Mouse (Mus musculus): Measurements from ENCODE around the gene Pbdc1. TPM values are rescaled to one million over a fixed set of nuclear protein-coding genes. Genes with fewer than 3 reads are reported as not detected.
A peak's percentile ranks its signal among the peaks of the same experiment; 100 is the strongest.
"Not testable (repeated sequence)": the region's sequence is repeated elsewhere in the genome, so short reads cannot be mapped to it uniquely, and the experiment has no call there.

Pbdc1 gene
- polyA plus RNA-seq, 1 experiment from 2014 or later: 61.0 TPM

GRCm38 (mm10) chrX:105114994-105115393 lies 35.4 kb downstream of the Pbdc1 start:
- ATAC-seq (ENCODE audit: low FRiP score): no peak
- peaks cover 8% of the 10 kb centered on the region for H3K27me3 ChIP-seq (ENCODE audit: control insufficient read depth, insufficient read depth, low read length)

GRCm38 (mm10) chrX:105120275-105121226 lies 41.0 kb downstream of the Pbdc1 start, which contains the start of gene Magee1:
Magee1 (plus strand) TSS chrX:105120378.
- Histone ChIP-seq H3K27me3 (ENCODE audit: control insufficient read depth, insufficient read depth, low read length) (peaks cover 23% of the 10 kb centered on the region), H3K4me2 (replicated peaks; ENCODE audit: low read depth, low read length) (peak within 1 kb of the TSS; percentile 74), H3K36me3 (ENCODE audit: control insufficient read depth, insufficient read depth, low read length) (no peaks in the 10 kb centered on the region), H3K9me3 (ENCODE audit: control insufficient read depth, low read length) (no peaks in the 10 kb centered on the region), H3K9ac (ENCODE audit: low read depth, low read length) (peak within 1 kb of the TSS; percentile 66), H3K4me3 (ENCODE audit: low read depth, low read length) (peak within 1 kb of the TSS; percentile 58), H3K27ac (ENCODE audit: low read depth, low read length) (peak within 1 kb of the TSS; percentile 17; the same call in 1 of the 2 replicates), H3K4me1 (replicated peaks; ENCODE audit: control insufficient read depth, insufficient read depth, low read length) (no peaks in the 10 kb centered on the region)
- ATAC-seq (ENCODE audit: low FRiP score): peak; percentile 78
- peak; percentile 79 for DNase-seq (ENCODE audit: low spot score)
- WGBS: 13% methylated on average over 59 of the region's 65 CpGs

More at GRCm38 (mm10) chrX:105114994-105115393, 35.4 kb downstream of the Pbdc1 start:
- Histone ChIP-seq H3K4me3 (ENCODE audit: low read depth, low read length) (no peak overlapping the region), H3K9ac (ENCODE audit: low read depth, low read length) (no peak overlapping the region), H3K9me3 (ENCODE audit: control insufficient read depth, low read length) (no peaks in the 10 kb centered on the region), H3K4me1 (replicated peaks; ENCODE audit: control insufficient read depth, insufficient read depth, low read length) (no peaks in the 10 kb centered on the region), H3K36me3 (ENCODE audit: control insufficient read depth, insufficient read depth, low read length) (no peaks in the 10 kb centered on the region), H3K4me2 (replicated peaks; ENCODE audit: low read depth, low read length) (no peak overlapping the region), H3K27ac (ENCODE audit: low read depth, low read length) (no peak overlapping the region)
- no peak for DNase-seq (ENCODE audit: low spot score)
- 81% methylated on average over 2 of the region's 2 CpGs for WGBS

- no peak overlapping the region for H3K27ac ChIP-seq (ENCODE audit: low read depth, low read length)
- H3K27me3 ChIP-seq (ENCODE audit: control insufficient read depth, insufficient read depth, low read length): peaks cover 23% of the 10 kb centered on the region
- WGBS: 20% methylated on average over 35 of the region's 38 CpGs
- H3K9ac ChIP-seq (ENCODE audit: low read depth, low read length): peak overlapping the region; percentile 66
- no peaks in the 10 kb centered on the region for H3K36me3 ChIP-seq (ENCODE audit: control insufficient read depth, insufficient read depth, low read length)
- ATAC-seq (ENCODE audit: low FRiP score): peak; percentile 90
- DNase-seq (ENCODE audit: low spot score): peak; percentile 78
- peak overlapping the region; percentile 58 for H3K4me3 ChIP-seq (ENCODE audit: low read depth, low read length)
- no peaks in the 10 kb centered on the region for H3K4me1 ChIP-seq (replicated peaks; ENCODE audit: control insufficient read depth, insufficient read depth, low read length)
- peak overlapping the region; percentile 74 for H3K4me2 ChIP-seq (replicated peaks; ENCODE audit: low read depth, low read length)
- H3K9me3 ChIP-seq (ENCODE audit: control insufficient read depth, low read length): no peaks in the 10 kb centered on the region
Measured at GRCm38 (mm10) chrX:105121227-105121865, 41.8 kb downstream of the Pbdc1 start.

- peaks cover 17% of the 10 kb centered on the region for H3K27me3 ChIP-seq (ENCODE audit: control insufficient read depth, insufficient read depth, low read length)
Measured at GRCm38 (mm10) chrX:105124903-105125302, 45.3 kb downstream of the Pbdc1 start.

GRCm38 (mm10) chrX:105151872-105152461 lies 72.4 kb downstream of the Pbdc1 start:
- Histone ChIP-seq H3K27ac (ENCODE audit: low read depth, low read length) (no peak overlapping the region), H3K9me3 (ENCODE audit: control insufficient read depth, low read length) (no peaks in the 10 kb centered on the region), H3K4me1 (replicated peaks; ENCODE audit: control insufficient read depth, insufficient read depth, low read length) (no peaks in the 10 kb centered on the region), H3K27me3 (ENCODE audit: control insufficient read depth, insufficient read depth, low read length) (peaks cover 6% of the 10 kb centered on the region), H3K36me3 (ENCODE audit: control insufficient read depth, insufficient read depth, low read length) (no peaks in the 10 kb centered on the region), H3K9ac (ENCODE audit: low read depth, low read length) (no peak overlapping the region), H3K4me2 (replicated peaks; ENCODE audit: low read depth, low read length) (no peak overlapping the region), H3K4me3 (ENCODE audit: low read depth, low read length) (0 out of 2 replicates have a peak overlapping the region, but pooled peaks have one; percentile 12)
- ATAC-seq (ENCODE audit: low FRiP score) (no peak), DNase-seq (ENCODE audit: low spot score) (peak; percentile 6)
- 60% methylated on average over 16 of the region's 26 CpGs for WGBS

More at GRCm38 (mm10) chrX:105124903-105125302, 45.3 kb downstream of the Pbdc1 start:
- H3K9ac ChIP-seq (ENCODE audit: low read depth, low read length): no peak overlapping the region
- H3K4me1 ChIP-seq (replicated peaks; ENCODE audit: control insufficient read depth, insufficient read depth, low read length): no peaks in the 10 kb centered on the region
- ATAC-seq (ENCODE audit: low FRiP score): no peak
- no peak overlapping the region for H3K4me2 ChIP-seq (replicated peaks; ENCODE audit: low read depth, low read length)
- H3K27ac ChIP-seq (ENCODE audit: low read depth, low read length): no peak overlapping the region
- no peaks in the 10 kb centered on the region for H3K9me3 ChIP-seq (ENCODE audit: control insufficient read depth, low read length)
- H3K4me3 ChIP-seq (ENCODE audit: low read depth, low read length): no peak overlapping the region
- 23% methylated on average over 2 of the region's 3 CpGs for WGBS
- peak; percentile 33 for DNase-seq (ENCODE audit: low spot score)
- H3K36me3 ChIP-seq (ENCODE audit: control insufficient read depth, insufficient read depth, low read length): no peaks in the 10 kb centered on the region

- not testable (repeated sequence) for H3K4me2 ChIP-seq (replicated peaks; ENCODE audit: low read depth, low read length); H3K27ac ChIP-seq (ENCODE audit: low read depth, low read length); H3K4me1 ChIP-seq (replicated peaks; ENCODE audit: control insufficient read depth, insufficient read depth, low read length); ATAC-seq (ENCODE audit: low FRiP score); H3K4me3 ChIP-seq (ENCODE audit: low read depth, low read length); H3K27me3 ChIP-seq (ENCODE audit: control insufficient read depth, insufficient read depth, low read length); H3K9me3 ChIP-seq (ENCODE audit: control insufficient read depth, low read length); H3K9ac ChIP-seq (ENCODE audit: low read depth, low read length); DNase-seq (ENCODE audit: low spot score); H3K36me3 ChIP-seq (ENCODE audit: control insufficient read depth, insufficient read depth, low read length)
- WGBS: 83% methylated on average over 6 of the region's 6 CpGs
Measured at GRCm38 (mm10) chrX:105165007-105165406, 85.5 kb downstream of the Pbdc1 start.

Other genes with a start within 250 kb of the Pbdc1 start
- gene Magee2, start 222.5 kb upstream of the Pbdc1 start, polyA plus RNA-seq (2014; fragmentation: Nextera tagmentation; extraction: Ambion mirVana): 5.4 and 6.5 TPM in 2 replicates
- 27.0 and 30.3 TPM in 2 replicates for gene Magee1, start 40.6 kb downstream of the Pbdc1 start, polyA plus RNA-seq (2014; fragmentation: Nextera tagmentation; extraction: Ambion mirVana)